Mouse (Mus musculus) ES-E14 (cell line): Measurements from ENCODE around the gene Tenm2. TPM values are rescaled to one million over a fixed set of nuclear protein-coding genes. Genes with fewer than 3 reads are reported as not detected.

ENCODE experiments used
- DNase-seq: peaks from one replicate; pipeline ENCODE4 v3.0.0-alpha.2; 2013; ENCODE audit warnings: low read depth, low spot score
- H3K27ac ChIP-seq: 2 replicates; pipeline ENCODE4 v1.5.1; 2012; ENCODE audit warnings: low read depth, mild to moderate bottlenecking, low read length, moderate library complexity, mixed read lengths; ENCODE audit not compliant: poor library complexity, insufficient read depth, severe bottlenecking
- H3K36me3 ChIP-seq: 2 replicates; pipeline ENCODE4 v1.6.1; 2012; ENCODE audit warnings: mild to moderate bottlenecking, low read length, moderate library complexity, mixed read lengths; ENCODE audit not compliant: control insufficient read depth, poor library complexity, insufficient read depth, severe bottlenecking
- H3K4me1 ChIP-seq, 2 experiments: fragments of 150-350 bp in 1 of 2; sonication (generic) in 1 of 2; 2 replicates each; pipeline ENCODE4 v1.6.1; 2012; ENCODE audit warnings: low read length in 2 of 2, mild to moderate bottlenecking in 1 of 2, mixed read lengths in 1 of 2; ENCODE audit not compliant: control insufficient read depth in 2 of 2, insufficient read depth in 2 of 2, poor library complexity in 1 of 2
- H3K4me3 ChIP-seq, 2 experiments: fragments of 150-350 bp in 1 of 2; sonication (generic) in 1 of 2; 2 replicates each; pipeline ENCODE4 v1.5.1; 2012; ENCODE audit warnings: low read length in 2 of 2, low read depth in 1 of 2, mild to moderate bottlenecking in 1 of 2, mixed read lengths in 1 of 2; ENCODE audit not compliant: insufficient read depth in 1 of 2, poor library complexity in 1 of 2, severe bottlenecking in 1 of 2
- H3K9ac ChIP-seq: 2 replicates; pipeline ENCODE4 v1.6.1; 2012; ENCODE audit warnings: low read depth, mild to moderate bottlenecking, low read length, mixed read lengths; ENCODE audit not compliant: poor library complexity, insufficient read depth, severe bottlenecking
- H3K9me3 ChIP-seq: fragments of 150-350 bp; sonication (generic); 2 replicates; pipeline ENCODE4 v1.6.1; 2012; ENCODE audit warnings: low read depth, mild to moderate bottlenecking, low read length; ENCODE audit not compliant: control insufficient read depth, insufficient read depth
- CHD2 ChIP-seq: IDR thresholded peaks from 2 replicates; pipeline ENCODE4 v1.6.1; 2014; ENCODE audit warnings: mild to moderate bottlenecking, low read depth, low read length, inconsistent platforms
- HCFC1 ChIP-seq: IDR thresholded peaks from 2 replicates; pipeline ENCODE4 v1.6.1; 2012; ENCODE audit warnings: low read length, inconsistent platforms, borderline replicate concordance; ENCODE audit not compliant: insufficient read depth
- MAFK ChIP-seq: IDR thresholded peaks from 2 replicates; pipeline ENCODE4 v1.6.1; 2014; ENCODE audit warnings: mild to moderate bottlenecking, low read depth, low read length, inconsistent platforms; ENCODE audit not compliant: insufficient read depth
- ZC3H11A ChIP-seq: IDR thresholded peaks from 2 replicates; pipeline ENCODE4 v1.6.1; 2012; ENCODE audit warnings: low read depth, mild to moderate bottlenecking, inconsistent platforms, low read length, borderline replicate concordance
- ZNF384 ChIP-seq: IDR thresholded peaks from 2 replicates; pipeline ENCODE4 v1.6.1; 2012; ENCODE audit warnings: low read depth, low read length, inconsistent platforms
- in situ Hi-C, 2 experiments: fragments of 600-800 bp; cut with MboI; formaldehyde crosslinking; loops; one replicate each; pipeline ENCODE4 v1.15.1; 2025; ENCODE audit warnings: low sequenced_read_pairs in 2 of 2, inconsistent platforms in 1 of 2; ENCODE audit not compliant: unreplicated experiment in 2 of 2
- total RNA-seq: library from RNA; depleted of rRNA; stranded (reverse); fragments of 300-350 nt; gene quantifications from 2 replicates; pipeline ENCODE4 v1.2.3, GENCODE M21; 2012

The Tenm2 gene
- total RNA-seq, 1 experiment: 0.04 TPM

- in situ Hi-C loops: no loop called here
Measured at GRCm38 (mm10) chr11:37153382-37153781, 82.4 kb downstream of the Tenm2 start.

GRCm38 (mm10) chr11:37150011-37150410, 85.8 kb downstream of the Tenm2 start:
- no peaks in the 10 kb centered on the region for H3K4me1 ChIP-seq
- in situ Hi-C loops: no loop called here
- no peak overlapping the region for H3K27ac ChIP-seq
- DNase-seq: no peak
- no peak for TF ChIP-seq ZNF384
- no peak for TF ChIP-seq ZC3H11A
- no peak for TF ChIP-seq CHD2
- no peak for TF ChIP-seq MAFK
- no peak for TF ChIP-seq HCFC1
- H3K9me3 ChIP-seq: no peaks in the 10 kb centered on the region
- H3K4me3 ChIP-seq: no peak overlapping the region
- no peak overlapping the region for H3K9ac ChIP-seq
- H3K36me3 ChIP-seq: no peaks in the 10 kb centered on the region

More at GRCm38 (mm10) chr11:37153382-37153781, 82.4 kb downstream of the Tenm2 start:
- no peak for DNase-seq
- Histone ChIP-seq H3K27ac (no peak overlapping the region), H3K9me3 (no peaks in the 10 kb centered on the region), H3K4me3 (no peak overlapping the region), H3K36me3 (no peaks in the 10 kb centered on the region), H3K4me1 (no peaks in the 10 kb centered on the region), H3K9ac (no peak overlapping the region)
- TF ChIP-seq ZC3H11A: no peak
- TF ChIP-seq CHD2: no peak
- no peak for TF ChIP-seq ZNF384
- no peak for TF ChIP-seq HCFC1
- no peak for TF ChIP-seq MAFK

GRCm38 (mm10) chr11:37143996-37144395, 91.8 kb downstream of the Tenm2 start:
- Histone ChIP-seq H3K9ac (no peak overlapping the region), H3K36me3 (no peaks in the 10 kb centered on the region), H3K4me3 (no peak overlapping the region), H3K4me1 (no peaks in the 10 kb centered on the region), H3K9me3 (no peaks in the 10 kb centered on the region), H3K27ac (no peak overlapping the region)
- in situ Hi-C loops: no loop called here
- DNase-seq: no peak
- no peak for TF ChIP-seq CHD2

- no peaks in the 10 kb centered on the region for H3K9me3 ChIP-seq
- no peaks in the 10 kb centered on the region for H3K36me3 ChIP-seq
- no peak for DNase-seq
- no peaks in the 10 kb centered on the region for H3K4me1 ChIP-seq
- no peak overlapping the region for H3K27ac ChIP-seq
- no peak overlapping the region for H3K9ac ChIP-seq
- no peak overlapping the region for H3K4me3 ChIP-seq
- in situ Hi-C loops: no loop called here
- TF ChIP-seq ZC3H11A: no peak
Measured at GRCm38 (mm10) chr11:37143478-37143877, 92.3 kb downstream of the Tenm2 start.

GRCm38 (mm10) chr11:37128893-37129292, 106.9 kb downstream of the Tenm2 start:
- Histone ChIP-seq H3K9ac (no peak overlapping the region), H3K27ac (no peak overlapping the region), H3K4me1 (no peaks in the 10 kb centered on the region), H3K36me3 (no peaks in the 10 kb centered on the region), H3K4me3 (no peak overlapping the region), H3K9me3 (no peaks in the 10 kb centered on the region)
- DNase-seq: no peak
- TF ChIP-seq CHD2 (no peak), ZC3H11A (no peak)
- in situ Hi-C loops: no loop called here
